Mouse (Mus musculus) brain, embryonic 14.5 days (tissue): ENCODE measurements at regions not wholly inside any gene's neighbourhood (a gene's known extent, or its start where the extent isn't known, plus 50 kb on each side); places are given as distances from the start of the nearest gene placed in this dataset.

ENCODE experiments used
- CTCF ChIP-seq: fragments of 200-500 bp; IDR thresholded peaks from 2 replicates; pipeline ENCODE4 v1.5.1; 2012; ENCODE audit warnings: inconsistent platforms, mild to moderate bottlenecking, moderate library complexity, borderline replicate concordance; ENCODE audit not compliant: insufficient read depth, insufficient read length; ENCODE audit errors: extremely low read depth
- POLR2A ChIP-seq: fragments of 200-500 bp; IDR thresholded peaks from 2 replicates; pipeline ENCODE4 v1.6.1; 2012; ENCODE audit warnings: mild to moderate bottlenecking, inconsistent platforms, borderline replicate concordance; ENCODE audit not compliant: poor library complexity, insufficient read depth, insufficient read length, severe bottlenecking; ENCODE audit errors: extremely low read depth

DNA sequence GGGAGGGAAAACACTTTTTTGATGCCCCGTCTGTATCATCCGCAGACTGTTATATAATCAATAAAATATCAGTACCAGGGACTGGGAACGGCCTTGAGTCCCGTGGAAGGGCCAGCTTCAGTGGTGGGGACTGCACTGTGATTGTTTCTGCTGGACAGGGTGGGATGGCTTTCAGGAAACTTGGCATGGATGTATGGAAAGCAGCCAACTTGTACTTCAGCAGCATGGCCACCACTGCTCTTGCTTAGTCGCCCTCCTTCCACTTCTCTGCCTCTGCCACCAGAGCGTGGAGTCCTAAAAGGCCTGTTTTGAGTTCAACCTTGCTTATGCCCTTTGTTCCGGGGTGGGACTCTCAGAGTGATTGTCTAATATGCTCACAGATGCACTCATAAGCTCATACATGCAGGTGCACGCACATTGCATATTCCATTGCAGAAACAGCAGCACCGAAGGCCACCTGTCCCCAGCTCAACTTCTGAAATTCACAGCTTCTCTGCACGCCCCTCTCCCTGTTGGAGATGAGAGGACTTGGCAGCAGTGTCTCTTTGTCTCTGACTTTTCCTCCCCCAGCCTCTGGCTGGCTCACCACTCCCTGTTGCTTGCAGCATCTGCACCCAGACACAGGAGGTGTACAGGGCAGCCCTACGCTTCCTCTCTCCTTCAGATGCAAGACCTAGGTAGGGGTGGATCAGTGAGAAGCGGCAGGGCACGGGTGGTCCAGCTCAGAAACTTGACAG is 91.0 kb upstream of the Grik3 start:
- TF ChIP-seq POLR2A = no peak
- TF ChIP-seq CTCF = no peak
